Mouse (Mus musculus) frontal cortex, adult 2 months (tissue): Measurements from ENCODE around the gene Cpsf4l. TPM values are rescaled to one million over a fixed set of nuclear protein-coding genes. Genes with fewer than 3 reads are reported as not detected.

Experiments used
- DNase-seq, 2 experiments: peaks; one replicate each; pipeline ENCODE4 v3.0.0; 2022; ENCODE audit warnings: low spot score in 1 of 2; ENCODE audit errors: extremely low spot score in 1 of 2
- polyA plus RNA-seq: library from polyadenylated mRNA; depleted of rRNA; stranded (reverse); fragments of >200 nt; gene quantifications from 2 replicates; pipeline ENCODE4 v1.2.3, GENCODE M21; 2012

The Cpsf4l gene
- polyA plus RNA-seq, 1 experiment: 0.22 TPM

DNA sequence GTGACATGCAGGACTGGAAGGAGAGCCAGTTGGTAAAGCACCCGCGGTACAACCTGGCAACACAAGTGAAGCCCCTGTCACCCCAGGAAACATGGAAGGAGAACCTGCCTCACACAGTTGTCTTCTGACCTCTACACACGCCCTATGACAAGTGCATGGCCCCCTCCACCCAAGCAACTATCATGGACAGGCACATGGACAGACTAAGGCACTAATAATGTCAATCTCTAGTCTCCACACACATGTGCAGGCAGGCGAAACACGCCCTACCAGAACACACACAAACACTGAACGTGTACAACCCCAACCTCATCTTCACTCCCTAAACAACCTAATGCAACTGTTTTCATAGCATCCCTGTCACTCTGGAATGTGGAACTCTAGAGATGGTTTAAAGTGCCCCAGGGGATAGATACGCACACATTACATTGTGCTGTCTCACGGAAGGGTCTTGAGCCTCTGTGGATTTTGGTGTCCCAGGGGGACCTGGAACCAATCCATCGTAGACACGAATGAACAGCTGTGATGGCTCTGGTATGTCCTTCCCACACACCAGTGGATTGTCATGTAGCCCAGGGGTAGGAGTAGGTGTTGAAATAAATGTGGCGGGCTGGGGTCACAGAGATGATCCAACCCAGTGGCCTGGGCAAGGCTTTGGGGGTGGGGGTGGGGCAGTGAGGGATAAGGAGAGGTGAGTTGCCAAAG, 27.2 kb upstream of the Cpsf4l start:
- DNase-seq: no peak

DNA sequence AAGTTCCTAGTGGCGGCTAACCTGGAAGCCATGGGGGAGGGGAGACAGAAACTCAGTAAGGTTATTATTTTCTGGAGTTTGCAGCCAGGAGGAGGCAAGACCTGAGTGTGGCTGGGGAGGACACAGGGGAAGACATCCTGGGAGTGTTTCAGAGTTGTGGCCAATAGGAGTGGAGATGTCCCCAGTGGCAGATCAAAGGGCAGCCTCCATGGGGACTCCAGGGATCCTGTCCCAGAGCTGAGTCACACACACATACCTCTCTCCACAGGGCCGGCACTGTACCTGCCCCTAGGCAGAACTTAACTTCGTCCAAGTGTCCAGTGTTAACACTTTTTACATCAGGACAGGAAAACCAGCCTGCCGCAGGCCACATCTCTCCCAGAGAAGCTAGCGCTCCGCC, 25.3 kb upstream of the Cpsf4l start:
- DNase-seq: no peak

DNA sequence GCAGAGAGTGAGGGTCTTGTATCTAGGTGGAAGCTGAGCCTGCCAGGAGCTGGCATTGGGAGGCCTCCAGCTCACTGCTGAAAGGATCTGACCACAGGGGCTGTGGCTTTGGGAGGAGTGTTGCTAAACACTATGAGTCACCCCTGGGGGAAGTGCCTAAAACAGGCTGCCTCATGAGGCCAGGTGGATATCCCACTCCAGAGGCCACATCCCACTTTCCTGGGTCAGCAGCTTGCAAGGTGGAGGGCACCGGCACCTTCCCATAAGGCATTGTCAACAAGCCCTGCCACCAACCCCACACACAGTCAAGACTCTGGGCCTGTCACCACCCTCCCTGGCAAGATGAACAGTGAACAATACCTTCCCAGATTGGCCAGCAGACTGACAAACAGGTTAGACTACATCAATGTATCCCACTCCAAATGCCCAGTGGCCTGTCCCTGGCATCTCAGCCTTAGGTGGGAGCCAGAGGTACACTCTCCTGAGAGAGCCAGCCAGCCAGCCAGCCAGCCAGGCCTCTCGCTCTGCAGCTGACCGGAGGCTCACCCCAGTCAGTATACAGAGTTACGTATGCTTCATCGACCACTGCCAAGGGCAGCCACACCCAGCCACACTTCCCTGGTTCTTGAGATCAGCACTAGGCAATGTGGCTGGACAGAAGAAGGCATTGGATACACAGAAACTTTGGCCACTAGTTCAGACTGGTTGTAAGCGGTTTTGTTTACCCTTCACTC, 24.0 kb upstream of the Cpsf4l start:
- no peak for DNase-seq

DNA sequence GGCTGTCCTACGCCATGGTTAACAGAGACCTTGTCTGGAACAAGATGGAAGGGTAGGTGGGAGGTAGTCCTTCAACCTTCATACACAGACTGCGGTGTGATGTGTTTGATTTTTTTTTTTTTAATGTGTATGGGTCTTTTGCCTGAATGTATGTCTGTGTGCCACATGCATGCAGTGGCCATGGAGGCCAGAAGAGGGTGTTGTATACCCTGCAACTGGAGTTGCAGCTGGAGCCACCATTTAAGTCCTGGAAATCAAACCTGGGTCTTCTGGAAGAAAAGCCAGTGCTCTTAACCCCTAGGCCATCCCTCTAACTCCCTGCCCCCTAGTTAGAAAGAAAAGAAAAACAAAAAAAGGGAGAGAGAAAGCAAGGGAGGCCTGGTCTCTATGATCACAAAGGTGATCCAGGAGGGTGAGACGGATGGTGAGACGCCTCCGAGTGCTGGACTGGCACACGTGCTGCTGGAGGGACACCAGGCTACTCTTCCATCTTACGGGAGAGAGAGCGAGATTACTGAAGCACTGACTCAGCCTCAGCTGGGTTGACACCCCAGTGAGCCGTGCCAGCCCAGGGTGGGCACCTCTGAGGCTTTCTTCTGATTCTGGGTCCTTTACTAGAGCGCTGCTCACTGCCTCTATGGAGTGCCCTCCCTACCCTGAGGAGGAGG, 22.3 kb upstream of the Cpsf4l start:
- DNase-seq: no peak

DNA sequence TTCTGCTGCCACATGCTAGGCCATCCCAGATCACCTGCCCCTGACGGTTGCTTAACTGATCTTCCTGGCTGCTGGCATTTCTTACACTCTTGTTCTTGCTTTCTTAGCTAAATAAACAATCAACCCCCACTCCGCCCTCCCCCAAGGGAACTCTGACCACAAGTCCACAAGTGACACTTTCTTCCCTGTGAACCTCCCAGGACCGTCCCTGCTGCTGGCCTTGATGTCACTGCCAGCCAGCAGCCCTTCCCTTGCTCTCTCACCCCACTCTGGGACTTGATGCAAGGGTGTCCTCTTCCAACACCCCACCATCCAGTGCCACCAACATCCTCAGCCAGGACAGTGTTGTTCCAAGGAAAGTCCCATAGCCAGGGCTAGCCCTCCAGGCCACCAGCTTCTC, 21.1 kb upstream of the Cpsf4l start:
- DNase-seq: no peak

DNA sequence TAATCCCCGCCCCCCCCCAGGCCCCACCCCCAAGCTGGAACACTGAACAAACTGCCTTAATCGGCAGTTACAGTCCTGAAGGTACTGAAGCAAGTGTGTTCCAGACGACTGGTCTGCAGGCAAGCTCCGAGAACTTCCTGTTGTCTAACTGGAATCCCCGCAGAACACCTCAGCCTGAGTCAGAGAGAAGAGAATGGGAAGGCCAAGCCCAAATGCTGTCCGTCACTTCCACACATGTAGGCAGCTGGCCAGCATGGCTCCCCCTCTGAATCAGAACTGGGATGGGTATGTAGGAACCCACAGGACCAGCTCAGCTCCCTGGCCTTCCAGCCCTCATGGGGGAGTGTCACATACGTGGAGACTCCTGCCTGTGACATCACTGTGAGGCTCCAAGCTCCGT, 20.1 kb upstream of the Cpsf4l start:
- DNase-seq: no peak

DNA sequence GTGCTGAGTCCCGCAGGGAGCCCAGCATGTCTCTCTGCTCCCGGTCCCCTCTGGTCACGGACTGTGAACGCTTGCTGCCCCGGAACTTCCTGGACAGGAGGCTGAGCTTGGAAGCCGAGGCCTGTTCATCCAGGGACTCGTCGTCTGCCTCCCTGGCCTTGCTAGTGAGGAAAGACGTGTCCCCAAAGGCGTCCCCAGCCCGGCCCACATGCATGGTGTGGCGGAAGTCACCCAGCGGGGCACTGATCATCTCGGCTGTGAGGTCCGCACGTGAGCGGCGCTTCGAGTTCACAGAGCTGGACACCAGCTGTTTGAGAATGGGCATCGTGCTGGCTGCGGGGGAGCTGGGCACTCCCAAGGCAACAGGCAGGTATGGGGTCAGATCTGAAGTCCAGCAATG, 19.4 kb upstream of the Cpsf4l start:
- DNase-seq: no peak

DNA sequence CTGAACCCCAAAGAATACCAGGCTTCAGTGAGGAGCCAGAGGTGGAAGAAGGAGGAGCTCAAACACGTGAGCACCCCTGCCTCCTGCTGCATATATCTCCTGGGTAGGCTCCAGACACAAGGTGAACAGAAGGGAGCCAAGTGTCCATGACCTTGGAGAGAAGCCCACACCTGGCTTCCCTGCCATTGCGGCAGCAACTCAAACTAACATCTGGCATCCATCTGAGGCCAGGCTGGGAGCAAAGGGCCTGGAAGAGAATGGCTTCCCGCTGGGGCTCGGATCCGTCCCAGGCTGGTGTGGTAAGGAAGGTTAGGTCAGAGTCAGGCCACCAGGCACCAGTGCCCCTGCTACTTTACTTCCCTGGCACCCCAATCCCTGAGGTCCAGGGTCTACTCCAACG, 18.2 kb upstream of the Cpsf4l start:
- no peak for DNase-seq

DNA sequence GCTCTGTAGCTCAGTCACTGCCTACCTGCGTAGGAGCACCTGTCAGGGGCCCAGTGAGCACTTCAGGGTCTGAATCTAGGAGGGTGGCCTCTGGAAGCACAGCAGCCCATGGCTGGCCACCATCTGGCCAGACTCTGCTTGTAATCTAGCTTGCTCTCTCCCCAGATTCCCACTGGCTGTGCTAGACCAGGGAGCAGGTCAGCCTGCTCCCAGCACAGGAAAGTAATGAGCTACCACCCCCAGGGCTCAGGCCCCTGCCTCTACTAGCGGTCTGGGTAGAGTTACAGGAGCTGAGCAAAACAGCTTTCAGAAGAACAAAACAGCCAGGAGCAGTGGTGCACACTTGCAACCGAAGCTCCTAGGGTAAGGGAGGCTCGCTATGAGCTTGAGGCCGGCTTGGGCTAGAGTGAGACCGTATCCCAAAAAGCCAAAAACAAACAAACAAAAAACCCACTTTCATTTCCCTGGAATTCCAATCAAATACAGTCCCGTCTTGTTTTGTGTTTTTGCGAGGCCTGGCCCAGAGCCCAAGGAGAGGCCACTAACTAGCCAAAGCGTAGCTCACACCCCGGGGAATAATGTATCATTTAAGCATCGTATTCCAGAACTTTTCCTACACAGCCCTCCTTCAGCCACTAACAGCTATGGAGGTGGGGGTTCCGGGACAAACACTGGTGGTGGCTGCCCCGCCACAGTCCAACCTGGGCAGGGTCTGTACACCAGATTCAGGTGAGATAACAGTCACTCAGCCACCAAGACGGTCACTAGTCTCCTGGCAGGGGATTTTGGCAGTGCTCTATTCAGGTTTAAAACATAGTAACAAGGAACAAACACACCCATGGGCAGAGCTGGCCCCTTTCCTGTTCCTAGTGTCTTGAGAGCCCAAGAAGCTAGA, 17.4 kb upstream of the Cpsf4l start:
- DNase-seq: no peak

DNA sequence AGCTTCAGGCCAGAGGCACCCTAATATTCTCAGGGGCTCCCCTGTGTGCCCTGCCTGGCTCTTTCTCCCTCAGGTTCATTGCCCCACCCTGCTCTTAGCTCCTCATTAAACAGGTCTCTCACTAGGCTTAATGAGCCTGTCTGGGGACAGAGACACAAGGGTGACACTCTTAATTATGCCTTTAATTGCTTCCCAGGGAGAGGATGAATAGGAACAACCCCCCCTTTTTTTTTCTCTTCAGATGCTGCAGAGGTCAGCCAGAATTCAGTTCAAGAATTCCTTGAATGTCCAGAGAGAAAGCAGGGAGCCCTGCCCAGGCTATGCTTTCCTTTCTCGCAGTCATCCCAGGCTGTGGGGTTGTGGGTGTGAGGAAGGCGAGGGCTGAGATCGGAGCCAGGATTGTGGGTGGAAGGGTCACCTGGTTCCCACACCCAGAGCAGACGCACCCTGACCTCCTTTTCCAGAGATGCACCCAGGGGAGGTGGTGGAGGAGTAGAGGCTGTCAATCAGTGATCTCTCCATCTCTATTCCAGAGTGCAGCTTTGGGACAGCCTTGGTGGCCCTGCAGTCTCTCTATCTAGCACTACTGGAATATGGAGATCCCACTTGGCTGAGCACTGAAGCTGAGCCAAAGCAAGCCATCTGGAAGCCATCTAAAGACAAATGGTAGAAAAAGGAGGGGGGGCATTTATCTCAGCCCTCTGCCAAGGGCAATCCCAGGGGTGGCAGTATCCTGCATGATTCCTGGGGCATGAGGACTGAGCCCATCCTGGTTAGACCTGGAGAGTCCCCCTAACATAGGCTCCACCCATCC, 15.6 kb upstream of the Cpsf4l start:
- no peak for DNase-seq

DNA sequence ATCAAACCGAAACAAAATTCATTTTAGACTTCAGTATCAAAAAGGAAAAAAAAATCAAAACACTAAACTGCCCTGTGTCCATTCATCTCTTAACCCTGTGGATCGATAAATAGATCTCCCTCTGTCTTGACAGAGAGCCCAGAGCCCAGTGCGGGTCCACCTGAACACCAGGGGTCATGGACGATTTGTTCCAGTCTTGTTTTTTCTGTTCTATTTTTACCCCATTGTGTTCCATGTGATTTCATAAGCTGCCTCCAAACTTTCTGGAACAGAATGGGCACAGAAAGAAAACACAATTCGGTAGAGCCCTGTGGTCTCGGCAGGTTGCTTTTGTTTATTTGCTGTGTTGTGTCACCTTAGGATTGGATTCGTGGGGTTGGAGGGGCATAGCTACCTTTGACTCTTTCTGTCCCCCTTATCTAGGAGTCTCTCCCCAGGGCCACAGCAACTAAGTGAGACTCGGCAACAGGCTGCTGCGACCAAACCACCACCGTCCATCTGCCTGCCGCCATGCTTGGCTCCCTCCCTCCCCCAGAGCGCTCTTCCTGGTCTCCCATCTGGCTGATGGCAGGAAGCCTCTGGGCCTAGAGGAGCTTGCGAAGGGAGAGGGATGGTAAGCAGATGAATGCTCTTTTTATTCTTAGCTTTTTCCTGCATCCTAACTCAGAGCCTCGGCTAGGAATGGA, 12.7 kb upstream of the Cpsf4l start:
- DNase-seq: no peak

DNA sequence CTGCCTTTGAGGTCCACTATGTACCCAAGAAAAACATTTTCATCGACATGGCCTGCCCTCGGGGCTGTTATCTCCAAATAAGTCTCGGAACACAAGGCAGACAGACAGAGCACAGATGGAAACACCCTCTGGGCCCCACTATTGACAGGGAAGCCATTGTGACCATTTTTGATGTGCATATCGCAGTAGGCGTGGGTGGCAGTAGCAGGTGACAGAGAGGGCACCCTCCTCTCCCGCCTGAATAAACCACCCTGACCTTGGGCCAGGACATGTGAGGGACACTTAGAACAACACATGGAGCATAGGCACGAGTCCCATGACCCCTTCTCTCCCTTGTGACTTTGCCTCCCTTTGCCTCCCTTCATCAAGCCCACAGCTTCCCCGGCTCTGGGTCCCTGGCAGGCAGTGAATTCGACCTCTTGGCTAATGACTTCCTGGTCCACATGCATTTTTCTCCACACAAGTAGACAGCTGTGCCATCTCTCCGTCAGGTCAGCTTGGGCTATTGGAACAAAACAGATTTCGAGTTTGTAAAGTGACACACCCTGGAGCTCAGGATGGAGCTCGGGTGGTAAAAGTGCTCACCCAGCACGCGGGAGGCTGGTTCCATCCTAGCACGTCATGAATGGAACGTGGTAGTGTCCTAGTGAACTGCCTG, 8.1 kb upstream of the Cpsf4l start:
- no peak for DNase-seq

DNA sequence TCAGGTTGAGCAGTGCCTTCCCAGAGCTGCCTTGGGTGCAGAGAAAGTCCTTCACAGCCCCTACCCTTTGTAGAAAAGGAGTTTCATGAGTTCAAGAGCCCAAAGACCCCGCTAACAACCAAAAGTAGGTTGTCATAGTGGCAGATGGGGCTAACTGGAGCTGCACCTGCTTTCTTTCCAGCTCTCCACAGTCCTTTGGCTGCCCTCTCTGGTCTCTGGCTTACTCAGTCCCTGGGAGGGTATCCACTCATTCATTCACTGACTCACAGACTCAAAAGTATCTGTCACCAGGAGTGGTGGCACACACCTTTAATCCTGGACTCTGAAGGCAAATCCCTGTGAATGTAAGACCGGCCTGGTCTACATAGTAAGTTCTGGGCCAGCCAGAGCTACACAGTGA, 6.3 kb upstream of the Cpsf4l start:
- DNase-seq: no peak

DNA sequence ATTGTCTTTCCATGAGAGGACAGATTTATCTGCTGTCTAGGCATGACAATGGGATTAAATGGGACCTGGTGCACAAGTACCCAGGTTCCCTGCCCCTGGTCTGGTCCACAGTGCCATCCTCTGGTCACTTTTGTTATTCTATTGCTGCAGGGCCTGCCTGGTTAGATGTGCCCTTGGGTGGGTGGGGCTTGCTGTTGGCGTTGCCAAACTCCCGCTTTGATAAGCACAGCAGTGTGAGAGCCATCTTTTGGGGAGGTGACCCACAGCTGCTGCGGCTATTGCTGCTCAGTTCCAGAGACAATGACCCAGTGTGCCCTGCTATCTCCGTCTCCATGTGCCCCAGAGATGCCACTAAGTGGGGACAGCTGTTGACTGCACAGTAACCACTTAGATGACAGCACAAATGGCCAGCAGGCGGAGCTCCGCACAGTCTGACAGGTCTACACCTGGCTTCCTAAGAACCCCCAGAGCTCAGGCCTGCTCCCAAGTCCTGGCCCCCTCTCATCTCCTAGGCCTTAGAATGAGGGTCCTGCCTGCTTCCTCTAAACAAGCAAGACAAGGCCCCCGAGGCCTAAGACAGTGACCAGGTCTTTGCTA, 5.4 kb upstream of the Cpsf4l start:
- DNase-seq: no peak

DNA sequence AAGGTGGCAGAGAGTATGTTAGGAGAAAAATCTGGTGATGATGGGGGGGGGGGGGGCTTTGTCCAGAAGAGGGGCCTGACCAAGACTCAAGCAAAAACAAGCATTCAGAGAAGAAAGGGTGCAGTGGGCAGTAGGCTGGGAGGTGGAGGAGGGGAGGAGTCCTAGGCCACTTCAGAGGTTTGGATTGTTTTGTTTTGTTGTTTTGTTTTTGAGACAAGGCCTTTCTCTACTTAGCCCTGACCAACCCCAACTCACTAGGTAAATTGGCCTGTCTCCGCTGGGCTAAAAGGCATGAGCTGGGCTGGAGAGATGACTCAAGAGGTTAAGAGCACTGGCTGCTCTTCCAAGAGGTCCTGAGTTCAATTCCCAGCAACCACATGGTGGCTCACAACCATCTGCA, 1.2 kb upstream of the Cpsf4l start:
- DNase-seq: no peak

DNA sequence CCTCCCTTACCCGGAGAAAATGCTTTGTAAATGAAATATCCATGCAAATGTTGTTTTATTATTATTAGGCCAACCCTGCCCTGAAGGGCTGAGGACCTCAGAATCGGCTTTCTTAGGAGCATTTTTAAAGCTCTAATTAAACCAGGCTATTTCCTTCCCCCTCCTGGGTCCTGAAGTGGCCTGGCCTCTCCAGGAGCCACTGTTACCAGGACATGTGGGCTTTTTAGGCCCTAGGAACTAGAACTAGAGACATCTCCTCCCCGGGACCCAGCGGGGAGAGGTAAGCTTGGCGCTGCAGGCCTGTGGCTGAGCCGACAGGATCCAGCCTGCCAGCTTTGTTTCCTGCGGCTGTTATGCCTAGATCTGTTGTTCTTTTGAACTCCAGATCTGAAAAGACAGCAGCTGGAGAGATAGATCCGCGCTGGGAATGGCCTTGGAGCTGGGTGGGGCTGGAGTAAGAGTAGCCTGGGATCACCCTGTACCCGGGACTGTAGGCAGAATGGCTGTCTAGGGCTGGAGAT, 500 bp upstream of the Cpsf4l start:
- no peak for DNase-seq

DNA sequence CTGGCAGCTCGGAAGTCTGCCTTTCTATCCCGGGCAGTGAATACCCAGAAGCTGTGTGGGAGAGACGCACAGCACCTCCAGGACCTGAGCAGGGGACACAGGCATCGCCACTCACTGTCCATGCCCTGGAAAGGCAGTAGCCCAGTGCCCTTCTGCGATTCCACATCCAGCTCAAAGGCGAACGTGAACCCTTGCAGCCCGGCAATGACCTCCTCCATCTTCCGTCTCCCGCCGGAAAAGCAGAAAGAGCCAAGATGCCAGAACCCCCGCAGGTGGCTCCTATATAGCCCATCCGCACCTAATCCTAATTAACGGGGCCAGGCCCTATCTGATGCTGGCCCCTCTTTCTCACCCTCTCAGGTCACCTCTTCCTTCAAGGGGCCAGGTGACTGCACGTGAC, 545 bp downstream of the Cpsf4l start:
- DNase-seq: no peak

DNA sequence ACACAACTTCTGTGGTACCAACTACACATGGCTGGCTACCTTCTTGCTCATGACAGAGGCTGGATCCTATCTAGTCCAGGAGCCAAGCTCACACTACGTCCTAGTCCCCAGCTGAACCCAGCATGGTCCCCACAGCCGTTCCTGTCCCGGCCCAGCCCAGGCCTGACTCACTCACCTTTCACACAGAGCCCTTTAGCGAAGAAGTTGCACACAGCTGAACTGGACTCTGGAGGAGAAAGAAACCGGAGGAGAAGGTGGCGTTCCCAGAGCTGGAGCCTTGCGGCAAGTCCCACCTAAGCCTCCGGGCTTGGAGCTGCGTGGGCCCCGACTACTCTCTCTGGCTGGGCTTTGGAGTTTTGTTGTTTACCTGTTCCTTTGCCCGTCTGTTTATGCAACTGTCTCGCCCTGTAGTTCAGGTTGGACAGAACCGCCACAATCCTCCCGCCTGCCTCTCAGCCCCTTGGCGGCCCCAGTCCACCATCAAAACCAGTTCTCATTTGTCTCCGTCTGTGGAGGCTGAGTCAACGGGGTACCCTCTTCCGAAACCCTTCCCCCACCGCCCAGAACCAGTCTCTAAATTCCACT, 1.1 kb downstream of the Cpsf4l start:
- DNase-seq: no peak
